Mouse (Mus musculus): ENCODE results near the gene Cdh12. TPM values are rescaled to one million over a fixed set of nuclear protein-coding genes. Genes with fewer than 3 reads are reported as not detected.
A peak's percentile ranks its signal among the peaks of the same experiment; 100 is the strongest.

The Cdh12 gene
- polyA plus RNA-seq (2014; fragmentation: Nextera tagmentation; extraction: Ambion mirVana): 1.2 and 1.6 TPM in 2 replicates

GRCm38 (mm10) chr15:20448861-20449663, at the start of gene Cdh12:
TSS of gene Cdh12 (plus strand) at chr15:20449265.
- DNase-seq (ENCODE audit: low spot score): peak; percentile 52
- H3K4me3 ChIP-seq (ENCODE audit: low read depth, low read length): peak within 1 kb of the TSS; percentile 36
- peak; percentile 95 for ATAC-seq (ENCODE audit: low FRiP score)
- 11% methylated on average over 18 of the region's 18 CpGs for whole genome bisulfite sequencing
- no peaks in the 10 kb centered on the region for H3K27me3 ChIP-seq (ENCODE audit: control insufficient read depth, insufficient read depth, low read length)
- H3K9ac ChIP-seq (ENCODE audit: low read depth, low read length): peak within 1 kb of the TSS; percentile 49
- H3K36me3 ChIP-seq (ENCODE audit: control insufficient read depth, insufficient read depth, low read length): no peaks in the 10 kb centered on the region
- no peak within 1 kb of the TSS for H3K27ac ChIP-seq (ENCODE audit: low read depth, low read length)
- no peaks in the 10 kb centered on the region for H3K4me1 ChIP-seq (replicated peaks; ENCODE audit: control insufficient read depth, insufficient read depth, low read length)
- H3K4me2 ChIP-seq (replicated peaks; ENCODE audit: low read depth, low read length): peak within 1 kb of the TSS; percentile 64
- no peaks in the 10 kb centered on the region for H3K9me3 ChIP-seq (ENCODE audit: control insufficient read depth, low read length)

DNA sequence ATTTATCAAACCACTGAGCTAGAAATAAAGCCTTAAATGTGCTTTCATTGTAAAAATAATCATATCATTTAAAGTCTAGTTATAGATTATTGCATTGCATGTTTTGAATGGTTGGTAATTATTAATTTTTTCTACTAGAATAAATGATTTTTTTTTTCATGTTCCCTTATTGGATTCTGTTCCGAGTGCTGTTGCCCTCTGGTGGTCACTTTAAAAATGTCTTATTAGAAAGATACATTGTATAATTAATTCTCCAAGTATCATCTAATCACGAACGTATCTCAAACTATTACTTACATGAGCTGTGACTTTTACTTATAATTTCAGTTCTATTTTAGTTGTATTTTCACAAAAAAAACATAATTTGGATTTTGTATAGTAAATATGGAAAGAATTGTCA, 45.5 kb upstream of the Cdh12 start:
- Histone ChIP-seq H3K4me2 (replicated peaks; ENCODE audit: low read depth, low read length) (no peak overlapping the region), H3K4me1 (replicated peaks; ENCODE audit: control insufficient read depth, insufficient read depth, low read length) (no peaks in the 10 kb centered on the region), H3K27me3 (ENCODE audit: control insufficient read depth, insufficient read depth, low read length) (no peaks in the 10 kb centered on the region), H3K36me3 (ENCODE audit: control insufficient read depth, insufficient read depth, low read length) (no peaks in the 10 kb centered on the region), H3K9me3 (ENCODE audit: control insufficient read depth, low read length) (no peaks in the 10 kb centered on the region), H3K9ac (ENCODE audit: low read depth, low read length) (no peak overlapping the region), H3K4me3 (ENCODE audit: low read depth, low read length) (no peak overlapping the region), H3K27ac (ENCODE audit: low read depth, low read length) (no peak overlapping the region)
- DNase-seq (ENCODE audit: low spot score): peak; percentile 20
- 52% methylated on average over 3 of the region's 3 CpGs for WGBS
- no peak for ATAC-seq (ENCODE audit: low FRiP score)

GRCm38 (mm10) chr15:20413397-20413796, 35.7 kb upstream of the Cdh12 start:
- no peaks in the 10 kb centered on the region for H3K9me3 ChIP-seq (ENCODE audit: control insufficient read depth, low read length)
- no peaks in the 10 kb centered on the region for H3K4me1 ChIP-seq (replicated peaks; ENCODE audit: control insufficient read depth, insufficient read depth, low read length)
- no peak overlapping the region for H3K27ac ChIP-seq (ENCODE audit: low read depth, low read length)
- H3K4me3 ChIP-seq (ENCODE audit: low read depth, low read length): no peak overlapping the region
- ATAC-seq (ENCODE audit: low FRiP score) (no peak), DNase-seq (ENCODE audit: low spot score) (no peak)
- no peaks in the 10 kb centered on the region for H3K36me3 ChIP-seq (ENCODE audit: control insufficient read depth, insufficient read depth, low read length)
- H3K27me3 ChIP-seq (ENCODE audit: control insufficient read depth, insufficient read depth, low read length): no peaks in the 10 kb centered on the region
- 86% methylated on average over 1 of the region's 1 CpGs for WGBS
- H3K4me2 ChIP-seq (replicated peaks; ENCODE audit: low read depth, low read length): no peak overlapping the region
- no peak overlapping the region for H3K9ac ChIP-seq (ENCODE audit: low read depth, low read length)

GRCm38 (mm10) chr15:20436356-20436755, 12.7 kb upstream of the Cdh12 start:
- 66% methylated on average over 2 of the region's 2 CpGs for WGBS
- Histone ChIP-seq H3K4me3 (ENCODE audit: low read depth, low read length) (no peak overlapping the region), H3K36me3 (ENCODE audit: control insufficient read depth, insufficient read depth, low read length) (no peaks in the 10 kb centered on the region), H3K9me3 (ENCODE audit: control insufficient read depth, low read length) (no peaks in the 10 kb centered on the region), H3K4me1 (replicated peaks; ENCODE audit: control insufficient read depth, insufficient read depth, low read length) (no peaks in the 10 kb centered on the region), H3K4me2 (replicated peaks; ENCODE audit: low read depth, low read length) (no peak overlapping the region), H3K27ac (ENCODE audit: low read depth, low read length) (no peak overlapping the region), H3K27me3 (ENCODE audit: control insufficient read depth, insufficient read depth, low read length) (no peaks in the 10 kb centered on the region), H3K9ac (ENCODE audit: low read depth, low read length) (no peak overlapping the region)
- ATAC-seq (ENCODE audit: low FRiP score) (no peak), DNase-seq (ENCODE audit: low spot score) (no peak)

DNA sequence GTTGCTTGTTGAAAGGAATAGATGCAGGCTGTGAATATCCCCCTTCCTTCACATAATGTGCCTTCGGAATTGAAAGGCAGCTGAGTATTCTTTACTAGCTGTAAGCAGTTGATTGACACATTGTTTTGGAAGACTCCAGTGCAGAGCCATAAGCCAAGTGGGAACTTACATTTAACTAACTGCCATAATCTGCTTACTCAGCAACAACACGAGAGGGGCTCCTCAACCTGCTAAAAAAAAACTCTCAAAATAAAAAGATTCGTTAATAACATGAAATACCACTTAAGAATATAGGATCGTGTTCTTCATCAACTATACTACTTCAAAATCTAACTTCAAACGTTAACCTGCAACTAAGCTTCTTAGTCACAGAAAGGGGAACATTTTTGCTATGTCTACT, 1.5 kb downstream of the Cdh12 start:
- H3K4me1 ChIP-seq (replicated peaks; ENCODE audit: control insufficient read depth, insufficient read depth, low read length): no peaks in the 10 kb centered on the region
- 79% methylated on average over 5 of the region's 5 CpGs for WGBS
- no peak overlapping the region for H3K9ac ChIP-seq (ENCODE audit: low read depth, low read length)
- no peak overlapping the region for H3K27ac ChIP-seq (ENCODE audit: low read depth, low read length)
- H3K27me3 ChIP-seq (ENCODE audit: control insufficient read depth, insufficient read depth, low read length): no peaks in the 10 kb centered on the region
- H3K9me3 ChIP-seq (ENCODE audit: control insufficient read depth, low read length): no peaks in the 10 kb centered on the region
- H3K4me2 ChIP-seq (replicated peaks; ENCODE audit: low read depth, low read length): no peak overlapping the region
- no peak for ATAC-seq (ENCODE audit: low FRiP score)
- no peak overlapping the region for H3K4me3 ChIP-seq (ENCODE audit: low read depth, low read length)
- no peaks in the 10 kb centered on the region for H3K36me3 ChIP-seq (ENCODE audit: control insufficient read depth, insufficient read depth, low read length)
- DNase-seq (ENCODE audit: low spot score): no peak

DNA sequence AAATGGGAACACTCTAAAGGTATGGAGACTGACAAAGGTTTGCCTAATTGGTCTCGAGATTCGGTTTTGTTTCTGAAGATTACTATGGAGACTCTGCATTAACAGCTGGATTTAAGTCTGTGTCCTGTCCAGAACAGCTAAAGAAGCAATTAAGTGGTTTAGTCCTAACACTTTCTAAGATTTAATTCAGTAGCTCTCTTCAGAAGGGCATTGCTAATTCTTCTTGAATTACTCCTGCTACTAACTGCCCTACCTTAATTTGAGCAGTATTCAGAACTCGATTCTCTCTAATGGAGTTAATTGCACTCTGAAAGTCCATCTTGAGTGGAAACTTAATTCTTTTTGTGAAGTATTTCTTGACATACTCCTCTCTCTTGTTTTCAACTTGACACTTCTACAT, 9.4 kb downstream of the Cdh12 start:
- DNase-seq (ENCODE audit: low spot score) (no peak), ATAC-seq (ENCODE audit: low FRiP score) (no peak)
- Histone ChIP-seq H3K4me1 (replicated peaks; ENCODE audit: control insufficient read depth, insufficient read depth, low read length) (no peaks in the 10 kb centered on the region), H3K9ac (ENCODE audit: low read depth, low read length) (no peak overlapping the region), H3K27me3 (ENCODE audit: control insufficient read depth, insufficient read depth, low read length) (no peaks in the 10 kb centered on the region), H3K4me3 (ENCODE audit: low read depth, low read length) (no peak overlapping the region), H3K4me2 (replicated peaks; ENCODE audit: low read depth, low read length) (no peak overlapping the region), H3K36me3 (ENCODE audit: control insufficient read depth, insufficient read depth, low read length) (no peaks in the 10 kb centered on the region), H3K9me3 (ENCODE audit: control insufficient read depth, low read length) (no peaks in the 10 kb centered on the region), H3K27ac (ENCODE audit: low read depth, low read length) (no peak overlapping the region)
- 89% methylated on average over 3 of the region's 3 CpGs for WGBS

GRCm38 (mm10) chr15:20462500-20462899, 13.4 kb downstream of the Cdh12 start:
- WGBS: 78% methylated on average over 3 of the region's 3 CpGs
- Histone ChIP-seq H3K9ac (ENCODE audit: low read depth, low read length) (no peak overlapping the region), H3K9me3 (ENCODE audit: control insufficient read depth, low read length) (no peaks in the 10 kb centered on the region), H3K4me3 (ENCODE audit: low read depth, low read length) (no peak overlapping the region), H3K36me3 (ENCODE audit: control insufficient read depth, insufficient read depth, low read length) (no peaks in the 10 kb centered on the region), H3K4me1 (replicated peaks; ENCODE audit: control insufficient read depth, insufficient read depth, low read length) (no peaks in the 10 kb centered on the region), H3K27me3 (ENCODE audit: control insufficient read depth, insufficient read depth, low read length) (no peaks in the 10 kb centered on the region), H3K4me2 (replicated peaks; ENCODE audit: low read depth, low read length) (no peak overlapping the region), H3K27ac (ENCODE audit: low read depth, low read length) (no peak overlapping the region)
- DNase-seq (ENCODE audit: low spot score) (no peak), ATAC-seq (ENCODE audit: low FRiP score) (no peak)

DNA sequence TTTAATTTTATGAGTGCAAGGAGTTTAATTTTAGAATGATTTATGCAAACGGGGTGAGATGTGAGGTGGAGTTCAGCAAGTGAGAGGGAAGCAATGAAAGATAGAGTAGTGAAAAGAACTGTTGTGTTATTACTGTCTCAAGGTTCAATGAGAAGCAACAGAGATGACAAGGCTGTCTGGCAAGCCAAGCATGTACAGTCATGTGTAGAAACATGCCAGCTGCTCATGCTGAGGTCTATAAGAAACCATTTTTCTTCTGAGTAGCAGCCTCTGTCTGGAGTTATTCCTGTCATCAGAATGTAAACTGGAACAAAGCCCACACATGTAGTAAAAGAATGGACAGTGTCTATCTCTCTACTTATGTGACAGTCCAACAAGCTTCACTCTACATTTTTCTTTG, 14.5 kb downstream of the Cdh12 start:
- no peak overlapping the region for H3K9ac ChIP-seq (ENCODE audit: low read depth, low read length)
- no peak overlapping the region for H3K4me3 ChIP-seq (ENCODE audit: low read depth, low read length)
- no peaks in the 10 kb centered on the region for H3K4me1 ChIP-seq (replicated peaks; ENCODE audit: control insufficient read depth, insufficient read depth, low read length)
- no peaks in the 10 kb centered on the region for H3K27me3 ChIP-seq (ENCODE audit: control insufficient read depth, insufficient read depth, low read length)
- no peaks in the 10 kb centered on the region for H3K9me3 ChIP-seq (ENCODE audit: control insufficient read depth, low read length)
- no peak for ATAC-seq (ENCODE audit: low FRiP score)
- WGBS: 97% methylated on average over 1 of the region's 1 CpGs
- H3K27ac ChIP-seq (ENCODE audit: low read depth, low read length): no peak overlapping the region
- no peak overlapping the region for H3K4me2 ChIP-seq (replicated peaks; ENCODE audit: low read depth, low read length)
- no peaks in the 10 kb centered on the region for H3K36me3 ChIP-seq (ENCODE audit: control insufficient read depth, insufficient read depth, low read length)
- DNase-seq (ENCODE audit: low spot score): no peak

DNA sequence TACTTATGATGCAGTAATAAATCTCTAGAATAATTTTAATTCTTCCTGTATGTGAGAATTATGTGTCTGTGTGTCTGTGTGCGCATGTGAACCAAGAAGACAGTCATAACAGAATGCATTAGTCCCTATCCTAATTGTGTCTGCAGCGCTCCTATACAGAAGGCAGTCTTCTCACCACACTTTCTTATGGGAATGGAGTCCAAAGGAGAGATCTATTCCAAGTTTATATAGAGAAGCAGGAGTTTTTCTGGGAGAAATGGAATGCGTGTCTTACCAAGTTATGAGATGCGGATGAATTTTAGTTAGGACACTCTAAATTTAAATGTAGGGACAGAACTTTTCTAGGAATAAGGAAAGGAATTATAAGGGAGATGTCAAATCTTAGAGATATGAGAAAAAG, 101.9 kb downstream of the Cdh12 start:
- Histone ChIP-seq H3K9ac (ENCODE audit: low read depth, low read length) (no peak overlapping the region), H3K4me3 (ENCODE audit: low read depth, low read length) (no peak overlapping the region), H3K27ac (ENCODE audit: low read depth, low read length) (no peak overlapping the region), H3K9me3 (ENCODE audit: control insufficient read depth, low read length) (no peaks in the 10 kb centered on the region), H3K4me1 (replicated peaks; ENCODE audit: control insufficient read depth, insufficient read depth, low read length) (no peaks in the 10 kb centered on the region), H3K36me3 (ENCODE audit: control insufficient read depth, insufficient read depth, low read length) (no peaks in the 10 kb centered on the region), H3K27me3 (ENCODE audit: control insufficient read depth, insufficient read depth, low read length) (no peaks in the 10 kb centered on the region), H3K4me2 (replicated peaks; ENCODE audit: low read depth, low read length) (no peak overlapping the region)
- WGBS: 96% methylated on average over 4 of the region's 4 CpGs
- ATAC-seq (ENCODE audit: low FRiP score): no peak
- DNase-seq (ENCODE audit: low spot score): no peak
